Mouse (Mus musculus) liver, embryonic 14.5 days (tissue): Measurements from ENCODE around the gene Lrrc4. TPM values are rescaled to one million over a fixed set of nuclear protein-coding genes. Genes with fewer than 3 reads are reported as not detected.

Source experiments
- ATAC-seq: fragments of 200-750 bp; cut with Nextera tagmentation; 2 replicates; pipeline ENCODE4 v1.8.0; 2017; ENCODE audit warnings: moderate number of reproducible peaks, mild to moderate bottlenecking, moderate library complexity; ENCODE audit not compliant: insufficient read depth
- DNase-seq, 3 experiments: peaks; one replicate each; pipeline ENCODE4 v3.0.0-alpha.2; 2012 to 2013; ENCODE audit warnings: low read depth in 3 of 3, low spot score in 3 of 3
- H3K27ac ChIP-seq: fragments of 300-500 bp; sonication (generic); 2 replicates; pipeline ENCODE4 v1.5.1; 2014; ENCODE audit warnings: moderate library complexity, mild to moderate bottlenecking, control low read depth, inconsistent platforms
- H3K27me3 ChIP-seq: fragments of 300-500 bp; sonication (generic); 2 replicates; pipeline ENCODE4 v1.6.1; 2014; ENCODE audit warnings: mild to moderate bottlenecking, low read length, moderate library complexity; ENCODE audit not compliant: control insufficient read depth, insufficient read depth
- H3K36me3 ChIP-seq: fragments of 300-500 bp; sonication (generic); replicated peaks from 2 replicates; pipeline ENCODE4 v1.6.1; 2014; ENCODE audit warnings: low read depth; ENCODE audit not compliant: control insufficient read depth, insufficient read depth
- H3K4me1 ChIP-seq, 2 experiments: fragments of 200-500 bp in 1 of 2; fragments of 300-500 bp in 1 of 2; sonication (generic) in 1 of 2; replicated peaks; 2 replicates each; pipeline ENCODE4 v1.6.1; 2012 to 2014; ENCODE audit warnings: antibody characterized with exemption in 1 of 2, inconsistent platforms in 1 of 2, low read length in 1 of 2; ENCODE audit not compliant: control insufficient read depth in 2 of 2, insufficient read depth in 2 of 2
- H3K4me2 ChIP-seq: fragments of 300-500 bp; sonication (generic); 2 replicates; pipeline ENCODE4 v1.6.1; 2014; ENCODE audit warnings: low read depth, mild to moderate bottlenecking, control low read depth, moderate library complexity
- H3K4me3 ChIP-seq, 2 experiments: fragments of 200-500 bp in 1 of 2; fragments of 300-500 bp in 1 of 2; sonication (generic) in 1 of 2; 2 replicates each; pipeline ENCODE4 v1.5.1; 2012 to 2014; ENCODE audit warnings: low read depth in 2 of 2, low read length in 2 of 2, mild to moderate bottlenecking in 2 of 2, control low read depth in 1 of 2, inconsistent platforms in 1 of 2, moderate library complexity in 1 of 2; ENCODE audit not compliant: insufficient read depth in 1 of 2
- H3K9ac ChIP-seq: fragments of 300-500 bp; sonication (generic); replicated peaks from 2 replicates; pipeline ENCODE4 v1.6.1; 2014; ENCODE audit warnings: mild to moderate bottlenecking, control low read depth, moderate library complexity
- H3K9me3 ChIP-seq: fragments of 300-500 bp; sonication (generic); 2 replicates; pipeline ENCODE4 v1.6.1; 2016; ENCODE audit warnings: low read length, mixed read lengths; ENCODE audit not compliant: control insufficient read depth
- CTCF ChIP-seq: IDR thresholded peaks from 2 replicates; pipeline ENCODE4 v1.5.1; 2016; ENCODE audit warnings: antibody characterized with exemption, low read depth, control low read depth
- EP300 ChIP-seq: IDR thresholded peaks from 2 replicates; pipeline ENCODE4 v1.6.1; 2016; ENCODE audit warnings: antibody characterized with exemption, low read depth
- WGBS: fragments of 180-500 bp; shearing (Covaris S2); extraction: QIAGEN DNeasy Blood & Tissue Kit; methylation state at CpG from one replicate; pipeline ENCODE4 v1.1.7; 2014; ENCODE audit not compliant: insufficient replicate concordance; 5-methylcytosine and 5-hydroxymethylcytosine counted together
- polyA plus RNA-seq, 2 experiments: library from polyadenylated mRNA; depleted of rRNA in 1 of 2; stranded (reverse) in 1 of 2; unstranded in 1 of 2; fragments of >200 nt; fragmentation: Nextera tagmentation in 1 of 2; extraction: Ambion mirVana in 1 of 2; gene quantifications; 2 replicates each; pipeline versions ENCODE4 v1.2.1 to v1.2.3; 2012 to 2014

The Lrrc4 gene
- polyA plus RNA-seq, 2 experiments: 0.06 to 0.10 TPM

GRCm38 (mm10) chr6:28737601-28738000, 93.9 kb downstream of the Lrrc4 start:
- no peak overlapping the region for H3K27ac ChIP-seq

GRCm38 (mm10) chr6:28736665-28737064, 94.9 kb downstream of the Lrrc4 start:
- Histone ChIP-seq H3K27ac (no peak overlapping the region), H3K27me3 (no peaks in the 10 kb centered on the region), H3K9me3 (no peaks in the 10 kb centered on the region), H3K4me1 (peaks cover 0 to 6% of the 10 kb centered on the region in 2 experiments; a peak in 2 of 4 replicates), H3K4me3 (no peak overlapping the region), H3K4me2 (no peak overlapping the region), H3K36me3 (no peaks in the 10 kb centered on the region), H3K9ac (no peak overlapping the region)
- 76% methylated on average over 7 of the region's 7 CpGs for WGBS
- TF ChIP-seq EP300 (no peak), CTCF (no peak)
- ATAC-seq (no peak), DNase-seq (no peak)

More at GRCm38 (mm10) chr6:28737601-28738000, 93.9 kb downstream of the Lrrc4 start:
- no peaks in the 10 kb centered on the region for H3K27me3 ChIP-seq
- no peaks in the 10 kb centered on the region for H3K9me3 ChIP-seq
- H3K36me3 ChIP-seq: no peaks in the 10 kb centered on the region
- DNase-seq (no peak), ATAC-seq (peak; percentile 52; the same call in 1 of the 2 replicates)
- TF ChIP-seq EP300 (no peak), CTCF (no peak)
- no peak overlapping the region for H3K9ac ChIP-seq
- H3K4me3 ChIP-seq: no peak overlapping the region
- H3K4me2 ChIP-seq: no peak overlapping the region
- WGBS: 49% methylated on average over 1 of the region's 1 CpGs
- H3K4me1 ChIP-seq: peaks cover 0 to 4% of the 10 kb centered on the region in 2 experiments; a peak in 2 of 4 replicates

- DNase-seq (no peak), ATAC-seq (no peak)
- peaks cover 0 to 10% of the 10 kb centered on the region in 2 experiments; a peak in 2 of 4 replicates for H3K4me1 ChIP-seq
- 71% methylated on average over 9 of the region's 9 CpGs for WGBS
- no peak overlapping the region for H3K4me2 ChIP-seq
- no peak overlapping the region for H3K4me3 ChIP-seq
- no peak overlapping the region for H3K9ac ChIP-seq
- no peak overlapping the region for H3K27ac ChIP-seq
- TF ChIP-seq EP300 (no peak), CTCF (no peak)
- no peaks in the 10 kb centered on the region for H3K9me3 ChIP-seq
- no peaks in the 10 kb centered on the region for H3K36me3 ChIP-seq
- no peaks in the 10 kb centered on the region for H3K27me3 ChIP-seq
These were observed 96.4 kb downstream of the Lrrc4 start for GRCm38 (mm10) chr6:28735116-28735515.

- peaks cover 0 to 14% of the 10 kb centered on the region in 2 experiments; a peak in 2 of 4 replicates for H3K4me1 ChIP-seq
- no peak overlapping the region for H3K9ac ChIP-seq
- no peak for DNase-seq
- H3K9me3 ChIP-seq: no peaks in the 10 kb centered on the region
- no peaks in the 10 kb centered on the region for H3K36me3 ChIP-seq
- no peak overlapping the region for H3K4me2 ChIP-seq
- 57% methylated on average over 5 of the region's 5 CpGs for WGBS
- H3K27me3 ChIP-seq: no peaks in the 10 kb centered on the region
- ATAC-seq: no peak
- H3K27ac ChIP-seq: no peak overlapping the region
- no peak overlapping the region for H3K4me3 ChIP-seq
- TF ChIP-seq EP300: no peak
- TF ChIP-seq CTCF: no peak
These were observed 97.5 kb downstream of the Lrrc4 start for GRCm38 (mm10) chr6:28733884-28734647.

GRCm38 (mm10) chr6:28731246-28731645, 100.3 kb downstream of the Lrrc4 start:
- Histone ChIP-seq H3K9ac (no peak overlapping the region), H3K4me1 (peaks cover 0 to 10% of the 10 kb centered on the region in 2 experiments; a peak in 2 of 4 replicates), H3K9me3 (no peaks in the 10 kb centered on the region), H3K27me3 (no peaks in the 10 kb centered on the region), H3K27ac (no peak overlapping the region), H3K4me3 (no peak overlapping the region), H3K4me2 (no peak overlapping the region), H3K36me3 (no peaks in the 10 kb centered on the region)
- ATAC-seq (no peak), DNase-seq (no peak)
- whole genome bisulfite sequencing: 77% methylated on average over 6 of the region's 6 CpGs
- TF ChIP-seq EP300: no peak
